Mouse (Mus musculus): ENCODE data around the gene Lrrc47. TPM values are rescaled to one million over a fixed set of nuclear protein-coding genes. Genes with fewer than 3 reads are reported as not detected.
A peak's percentile ranks its signal among the peaks of the same experiment; 100 is the strongest.

Gene Lrrc47
- total RNA-seq, 2 experiments from 2014 or later: 28.7 to 34.6 TPM

DNA sequence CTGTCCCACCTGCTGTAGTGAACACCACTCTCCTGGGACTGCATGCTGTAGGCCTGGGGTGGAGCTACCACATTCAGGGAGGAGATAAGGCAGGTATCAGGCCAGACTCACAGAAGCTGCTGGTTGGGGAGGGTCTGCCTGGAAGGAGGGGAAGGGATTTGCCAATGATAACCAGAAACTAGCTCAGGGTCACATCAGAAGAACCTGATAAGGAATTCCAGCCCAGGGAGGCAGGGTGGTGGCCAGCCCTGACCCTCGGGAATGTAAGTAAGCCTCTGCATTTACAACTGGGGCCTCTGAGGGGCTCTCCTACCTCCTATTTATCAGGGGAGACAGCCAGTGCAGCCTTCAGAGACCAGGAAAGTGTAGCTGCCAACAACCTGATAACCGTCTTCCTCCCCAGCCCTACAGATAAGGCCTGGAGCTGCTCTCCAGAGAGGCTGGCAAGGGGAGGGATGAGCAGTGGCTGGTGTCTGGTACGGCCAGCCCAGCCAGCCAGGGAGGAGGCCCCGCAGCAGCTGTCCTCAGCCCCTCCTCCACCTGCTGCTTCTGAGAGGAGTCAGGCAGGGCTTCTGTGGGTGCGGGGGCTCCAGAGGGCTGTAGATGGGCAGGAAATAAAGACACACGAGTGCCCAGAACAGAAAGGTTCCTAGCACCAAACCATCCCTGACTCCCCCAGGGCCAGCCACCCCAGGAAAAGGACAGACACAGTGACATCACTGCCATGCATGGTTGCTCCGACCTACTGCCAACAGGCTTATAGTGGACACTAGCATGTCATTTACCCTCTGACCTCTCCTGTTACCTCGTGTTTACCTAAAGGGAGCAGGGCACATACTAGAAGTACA lies 12.4 kb downstream of the Lrrc47 start:
- no peak for DNase-seq

DNA sequence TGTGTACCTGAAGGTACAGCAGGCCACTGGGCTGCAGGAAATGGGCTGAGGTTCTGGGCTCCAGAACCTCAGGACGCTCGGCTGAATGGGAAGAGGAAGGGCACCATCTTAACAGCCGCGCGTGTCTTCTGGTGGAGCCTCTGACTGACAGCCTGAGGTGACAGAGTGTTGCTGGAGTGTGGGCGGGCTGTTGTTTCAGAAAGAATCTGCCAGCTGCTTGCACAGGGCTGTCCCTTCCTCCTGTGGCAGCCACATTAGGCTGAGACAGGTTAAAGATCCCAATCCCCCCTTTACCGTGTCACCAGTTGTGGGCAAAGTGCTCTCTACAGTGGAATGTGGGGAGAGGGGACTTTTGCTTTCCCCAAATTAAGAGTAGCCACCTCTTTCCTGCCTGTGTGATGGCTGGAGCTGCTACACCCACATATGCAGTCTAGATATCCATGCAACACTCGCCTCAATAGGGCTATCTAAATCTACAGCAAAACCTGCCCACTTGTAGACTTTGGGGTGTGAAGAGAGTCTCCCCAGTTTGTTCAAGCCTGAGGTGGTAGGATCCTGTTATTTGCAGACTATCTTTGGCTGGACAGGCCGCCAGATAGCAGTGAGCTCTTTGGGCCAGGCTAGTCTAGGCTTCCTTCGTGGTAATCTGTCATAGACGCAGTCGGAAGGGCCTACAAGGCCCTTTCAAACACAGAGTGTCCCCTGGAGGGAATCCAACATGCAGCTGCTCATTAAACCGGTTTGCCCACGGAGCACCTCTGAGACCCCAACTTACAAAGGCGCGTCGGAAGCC lies 13.4 kb downstream of the Lrrc47 start:
- DNase-seq: no peak

DNA sequence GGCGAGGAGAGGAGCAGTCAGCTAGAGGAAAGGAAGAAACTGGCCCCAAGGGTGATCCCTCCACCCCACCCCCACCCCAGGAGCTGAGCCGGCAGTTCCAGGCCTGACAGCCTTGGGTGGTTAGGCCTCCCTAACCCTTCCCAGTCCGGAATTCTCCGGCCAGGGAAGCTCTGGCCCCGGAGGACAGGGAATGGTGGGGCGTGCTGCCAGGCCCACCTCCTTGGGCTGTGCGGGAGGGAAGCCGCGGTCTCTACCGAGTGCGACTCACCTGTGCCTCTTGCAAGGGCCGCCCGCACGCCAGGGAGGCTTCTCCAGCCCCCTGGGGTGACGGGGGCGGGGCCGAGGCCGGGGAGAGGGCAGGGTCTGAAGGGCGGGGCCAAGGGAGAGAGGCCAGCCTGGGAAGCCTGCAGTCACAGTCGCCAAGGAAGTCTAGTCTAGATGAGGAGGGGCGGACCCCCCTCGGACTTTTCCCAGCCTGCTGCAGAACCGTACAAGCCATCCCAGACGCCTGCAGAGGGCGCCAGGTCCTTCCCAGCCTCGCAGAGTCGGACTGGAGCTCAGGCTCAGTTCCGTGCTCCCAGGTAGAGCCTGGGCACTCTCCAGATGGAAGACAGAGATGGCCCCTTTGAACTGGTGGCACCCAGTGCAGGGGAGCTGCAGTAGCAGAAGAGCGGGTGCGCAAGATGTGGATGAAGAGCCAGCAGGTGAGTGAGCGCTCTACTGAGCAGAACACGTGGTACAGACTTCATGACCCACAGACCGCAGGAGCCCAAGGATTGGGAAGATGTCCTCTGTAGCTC lies 14.3 kb downstream of the Lrrc47 start, which contains the start of gene Smim1:
TSS of gene Smim1 (minus strand) at position 590 of the 800 bp plus-strand sequence.
- DNase-seq: peak; percentile 71

DNA sequence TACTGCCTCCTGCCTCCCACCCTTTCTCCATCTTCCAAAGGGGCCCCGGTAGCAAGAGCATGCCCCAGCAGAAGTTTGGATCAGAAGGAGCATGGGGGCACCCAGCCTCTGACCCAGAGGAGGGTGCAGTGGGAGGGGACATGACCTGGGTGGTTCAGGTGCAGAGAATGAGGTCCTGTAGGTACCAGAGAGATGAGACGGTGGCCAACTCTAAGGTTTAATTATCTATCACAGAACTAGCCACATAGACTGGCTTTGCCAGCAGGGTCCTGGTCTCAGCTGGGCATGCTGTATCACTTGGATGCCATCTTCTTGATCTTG lies 14.9 kb downstream of the Lrrc47 start:
- no peak for DNase-seq

DNA sequence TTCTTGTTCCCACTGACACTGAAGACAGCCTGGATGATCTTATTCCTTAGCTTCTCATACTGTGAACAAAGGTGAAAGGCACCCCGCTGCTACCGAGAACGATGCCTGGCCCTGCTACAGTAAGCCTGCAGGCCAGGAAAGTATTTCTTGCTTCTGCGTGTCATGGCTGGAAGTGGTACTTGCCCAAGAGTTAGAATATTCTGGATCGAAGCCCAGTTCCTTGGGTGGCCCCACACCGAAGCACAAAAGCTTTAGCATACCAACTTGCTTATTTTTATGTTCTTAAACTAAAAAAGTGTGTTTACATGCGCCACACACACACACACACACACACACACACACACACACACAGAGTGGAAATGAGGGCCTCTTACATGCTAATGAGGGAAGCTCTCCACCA lies 16.5 kb downstream of the Lrrc47 start:
- DNase-seq: no peak

DNA sequence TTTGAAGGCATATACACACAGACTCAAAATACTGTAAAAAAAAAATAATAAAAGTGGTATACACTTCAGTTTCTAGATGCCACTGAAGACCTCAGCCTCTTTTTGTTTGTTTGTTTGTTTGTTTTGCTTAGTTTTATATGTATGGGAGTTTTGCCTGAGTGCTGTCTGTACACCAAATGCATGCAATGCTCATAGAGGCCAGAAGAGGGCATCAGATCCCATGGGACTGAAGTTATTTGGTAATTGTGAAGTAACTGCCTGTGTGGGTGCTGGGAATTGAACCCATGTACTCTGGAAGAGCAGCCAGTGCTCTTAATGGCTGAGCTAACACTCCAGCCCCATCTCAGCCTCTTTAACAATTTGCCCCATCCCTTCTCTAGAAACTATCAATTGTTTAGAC lies 17.1 kb downstream of the Lrrc47 start:
- no peak for DNase-seq

DNA sequence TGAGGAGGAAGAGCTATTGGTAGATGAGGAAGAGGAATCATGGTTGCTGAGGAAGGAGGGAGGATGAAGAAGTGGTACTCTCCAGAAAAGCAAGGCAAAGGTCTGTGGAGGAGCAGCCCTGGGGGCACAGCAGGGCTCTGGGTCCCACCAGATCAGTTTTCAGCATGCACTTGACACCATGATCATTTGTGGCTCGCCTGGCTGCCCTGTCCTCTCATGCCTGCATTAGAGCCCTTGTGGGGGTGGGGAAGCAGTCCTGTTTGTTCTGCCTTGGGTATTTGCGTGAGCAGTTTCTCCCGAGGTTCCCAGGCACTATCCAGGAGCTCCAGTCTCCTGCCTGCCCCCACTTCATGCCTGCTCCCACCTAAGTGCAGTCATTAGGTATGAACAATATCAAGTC lies 25.6 kb downstream of the Lrrc47 start:
- no peak for DNase-seq

DNA sequence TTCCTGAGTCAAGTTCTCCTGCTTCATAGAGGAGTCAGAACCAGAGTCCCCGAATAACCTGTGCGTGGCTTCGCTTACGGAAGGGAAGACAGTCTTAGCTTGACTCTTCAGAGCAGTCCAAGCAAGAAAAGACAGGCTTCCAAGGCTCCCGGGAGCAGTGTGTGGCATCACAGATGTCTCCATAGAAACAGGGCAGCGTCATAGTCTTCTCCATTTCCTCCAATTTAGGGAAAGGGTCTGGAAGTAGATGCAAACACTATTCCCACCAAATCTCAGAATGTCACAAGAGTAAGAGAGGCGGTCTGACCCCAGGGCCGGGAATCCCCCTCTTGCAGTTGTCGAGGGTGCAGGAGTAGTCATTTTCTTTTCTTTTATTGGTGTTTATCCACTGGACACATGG lies 31.0 kb downstream of the Lrrc47 start, which contains the start of gene Ccdc27:
TSS of gene Ccdc27 (minus strand) at position 101 of the 400 bp plus-strand sequence.
- DNase-seq: no peak

DNA sequence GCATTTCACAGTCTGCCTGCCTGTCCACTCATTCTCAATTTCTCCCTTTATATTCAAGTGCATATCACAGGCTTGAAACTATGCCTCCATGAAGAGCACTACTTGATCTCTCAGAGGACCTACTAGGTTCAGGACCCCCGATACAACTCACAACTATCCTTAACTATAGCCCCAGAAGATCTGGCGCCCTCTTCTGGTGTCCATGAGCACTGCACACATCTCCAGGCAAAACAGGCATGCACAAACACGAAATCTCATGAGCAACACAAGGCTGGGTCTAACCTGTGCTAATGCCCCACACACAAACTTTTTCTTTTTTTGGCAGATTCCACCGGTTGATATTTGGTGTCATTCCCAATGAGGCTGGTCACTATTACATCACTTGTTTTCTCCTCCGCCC lies 34.3 kb downstream of the Lrrc47 start:
- DNase-seq: no peak

DNA sequence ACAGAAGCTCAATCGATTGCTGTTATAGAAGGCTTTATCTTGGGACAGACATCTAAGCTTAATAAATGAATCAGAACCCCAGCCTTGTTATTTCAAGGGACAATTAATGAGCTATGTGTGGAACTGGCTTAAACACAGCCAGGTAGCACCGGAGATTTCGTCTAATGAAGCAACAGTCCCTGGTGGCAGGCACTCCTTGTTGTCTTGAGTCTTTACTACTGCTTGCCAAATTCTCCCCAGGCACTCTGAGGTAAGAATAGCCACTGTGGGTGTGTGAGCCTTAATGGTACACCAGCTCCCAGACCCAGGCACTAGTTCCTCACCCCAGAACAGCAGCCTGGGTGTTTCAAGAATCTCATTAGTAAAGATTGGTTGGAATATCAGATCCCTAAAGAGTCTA lies 39.9 kb downstream of the Lrrc47 start:
- DNase-seq: no peak

DNA sequence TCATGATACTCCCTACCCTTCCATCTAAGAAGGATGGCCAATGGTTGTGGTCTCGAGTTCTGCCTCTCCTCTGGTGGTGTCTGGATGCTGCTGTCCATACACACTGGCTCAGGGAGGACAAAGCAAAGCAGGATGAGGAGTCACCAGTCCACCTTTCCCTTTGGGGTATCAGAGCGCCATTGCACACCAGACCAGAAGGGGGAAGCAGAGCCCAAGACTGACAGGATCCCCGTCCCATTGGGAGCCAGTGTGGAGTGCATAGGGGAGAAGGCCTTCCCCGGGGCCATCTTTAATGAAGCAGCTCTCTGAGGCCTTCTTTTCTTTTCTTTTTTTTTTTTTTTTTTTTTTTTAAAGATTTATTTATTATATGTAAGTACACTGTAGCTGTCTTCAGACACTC lies 41.5 kb downstream of the Lrrc47 start:
- no peak for DNase-seq

DNA sequence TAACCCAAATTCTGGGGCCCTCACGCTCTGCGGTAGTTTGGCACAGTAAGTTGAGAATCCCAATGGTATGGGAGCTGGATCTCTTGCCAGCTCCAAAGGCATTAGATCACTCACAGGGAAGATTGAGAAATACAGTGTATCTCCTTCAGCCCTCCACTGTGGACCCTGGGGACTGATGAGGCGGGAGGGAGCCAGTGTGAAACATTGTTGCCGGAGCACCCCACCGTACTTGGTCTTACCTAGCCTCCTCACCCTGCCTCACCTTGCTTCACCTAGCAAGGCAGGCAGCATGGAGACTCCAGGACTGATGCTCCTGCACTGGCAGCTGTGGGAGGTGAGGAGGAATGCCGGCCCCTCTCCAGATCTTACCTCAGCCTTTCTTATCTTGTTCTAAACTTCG lies 44.0 kb downstream of the Lrrc47 start:
- no peak for DNase-seq

DNA sequence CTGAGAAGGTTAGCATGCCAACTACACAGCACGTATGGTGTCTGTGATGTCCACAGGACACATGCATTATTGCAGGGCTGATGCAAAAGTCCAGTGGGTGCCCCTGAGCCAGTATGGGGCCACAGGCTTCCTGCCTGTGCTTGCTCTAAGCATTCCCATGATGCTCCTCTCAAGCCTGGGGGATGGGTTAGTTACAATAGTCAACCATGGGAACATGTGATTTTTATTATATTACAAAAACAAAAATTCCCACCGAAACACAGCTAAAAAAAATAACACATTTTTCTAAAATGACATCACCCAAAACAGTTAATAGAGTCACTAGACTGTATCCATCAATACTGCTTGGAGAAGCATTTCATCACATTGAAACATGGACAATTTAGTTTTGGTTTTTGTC lies 44.5 kb downstream of the Lrrc47 start:
- DNase-seq: no peak

DNA sequence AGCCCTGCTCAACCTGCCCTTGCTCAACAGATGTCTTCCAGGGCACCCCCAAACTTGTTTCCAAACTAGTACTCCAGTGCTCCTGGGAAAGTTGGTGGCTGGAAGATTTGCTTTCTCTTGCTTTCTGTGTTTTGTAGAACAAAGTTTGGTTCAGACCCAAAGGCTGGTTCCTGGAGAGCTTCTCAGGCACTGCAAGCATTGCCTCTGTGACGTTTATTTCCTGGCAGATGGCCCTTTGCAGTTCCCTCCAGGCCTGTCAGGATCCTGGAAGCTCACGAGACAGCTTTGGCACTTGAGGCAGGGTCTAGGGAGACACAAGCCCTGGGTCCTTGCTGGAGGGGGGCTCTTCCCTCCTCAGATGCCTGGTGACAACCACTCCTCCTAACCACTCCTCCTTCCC lies 45.1 kb downstream of the Lrrc47 start:
- no peak for DNase-seq

DNA sequence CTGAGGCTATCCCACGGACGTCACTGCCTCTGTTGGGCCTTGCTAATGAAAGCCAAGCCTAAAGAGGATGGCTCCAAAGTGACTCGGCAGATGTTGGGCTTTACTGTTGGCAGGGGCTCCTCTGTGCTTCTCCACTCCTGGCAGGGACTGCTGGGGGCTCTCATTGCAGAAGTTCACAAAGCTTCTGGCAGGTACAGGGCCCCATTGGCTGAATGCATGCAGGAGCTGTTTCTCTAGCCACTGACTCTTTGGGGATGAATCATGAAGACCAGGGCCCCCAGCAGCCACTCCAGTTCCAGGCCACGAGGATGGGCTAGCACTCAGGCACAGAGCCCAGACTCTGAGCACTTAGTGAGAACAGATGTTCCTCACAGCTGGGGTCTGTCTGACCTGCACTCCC lies 46.2 kb downstream of the Lrrc47 start:
- DNase-seq: peak; percentile 35

DNA sequence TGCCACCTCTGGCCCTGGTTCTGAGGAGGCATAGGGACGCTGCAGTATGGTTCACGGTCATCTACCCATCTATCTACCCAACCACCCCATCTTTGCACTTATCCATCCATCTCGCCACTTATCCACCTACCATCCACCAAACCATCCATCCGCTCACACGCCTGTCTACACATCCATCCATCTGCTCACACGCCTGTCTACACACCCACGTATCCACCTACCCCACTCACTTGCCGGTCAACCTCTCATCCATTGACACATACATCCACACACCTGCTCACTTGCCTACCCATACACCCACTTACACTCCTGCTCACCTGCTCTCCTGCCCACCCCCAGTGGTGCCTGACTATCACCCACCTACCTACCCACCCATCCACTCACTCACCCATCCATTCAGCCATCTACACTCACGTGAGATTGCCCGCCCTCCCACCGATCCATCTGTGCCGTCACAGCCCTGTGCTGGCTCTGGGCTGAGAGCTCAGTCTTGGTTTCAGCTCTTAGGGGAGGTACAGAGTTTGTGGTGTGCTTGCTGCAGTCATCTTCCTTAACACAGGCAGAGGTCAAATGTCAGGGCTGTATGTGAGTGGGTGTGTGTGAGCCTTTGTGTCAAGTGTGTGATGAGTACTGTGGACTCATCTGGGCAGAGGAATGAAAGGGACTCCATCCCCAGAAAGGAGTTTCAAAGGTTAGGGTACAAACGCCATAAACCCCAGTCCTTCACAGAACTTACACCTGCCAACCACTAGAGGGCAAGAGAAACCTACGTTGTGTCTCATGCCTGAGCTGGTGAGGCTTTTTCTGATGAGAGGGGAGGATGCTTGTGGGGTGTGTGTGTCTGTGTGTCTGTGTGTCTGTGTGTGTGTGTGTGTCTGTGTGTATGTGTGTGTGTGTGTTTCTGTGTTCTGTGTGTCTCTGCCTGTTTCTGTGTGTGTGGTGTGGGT lies 53.6 kb downstream of the Lrrc47 start:
- no peak for DNase-seq

DNA sequence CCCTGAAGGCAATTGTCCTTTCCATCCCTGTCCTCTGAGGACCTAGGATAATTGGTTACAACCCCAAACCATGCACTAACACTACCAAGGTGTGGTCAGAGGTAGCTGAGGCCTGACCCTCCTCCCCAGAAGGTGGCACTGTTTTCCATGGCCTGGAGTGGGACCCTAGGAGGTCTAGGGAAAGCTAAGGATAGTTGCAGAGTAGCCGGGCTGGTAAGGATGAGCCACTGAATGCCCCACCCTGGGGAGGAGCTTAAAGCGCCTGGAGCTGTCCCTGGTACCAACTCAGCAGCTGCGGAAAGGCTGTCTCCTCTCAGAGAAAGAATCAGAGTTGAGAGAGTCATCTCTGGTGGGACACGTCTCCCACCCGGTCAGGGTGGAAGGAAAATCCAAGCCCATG lies 59.4 kb downstream of the Lrrc47 start:
- DNase-seq: peak; percentile 32
